Mouse (Mus musculus) CH12.LX (cell line): Measurements from ENCODE around the gene Tusc2.

Source experiments
- CTCF ChIP-seq, 2 experiments: IDR thresholded peaks in 1 of 2; conservative IDR thresholded peaks in 1 of 2; 2 replicates each; pipeline ENCODE4 v1.5.1; 2011 to 2012; ENCODE audit warnings: low read depth in 2 of 2, low read length in 2 of 2, improper control_type of control experiment in 1 of 2, inconsistent platforms in 1 of 2, mild to moderate bottlenecking in 1 of 2, moderate library complexity in 1 of 2
- ELF1 ChIP-seq: IDR thresholded peaks from 2 replicates; pipeline ENCODE4 v1.6.1; 2014; ENCODE audit warnings: low read depth, mild to moderate bottlenecking, inconsistent platforms, low read length, improper control_type of control experiment
- ETS1 ChIP-seq: conservative IDR thresholded peaks from 2 replicates; pipeline ENCODE4 v1.6.1; 2012; ENCODE audit warnings: low read depth, mild to moderate bottlenecking, inconsistent platforms, low read length, improper control_type of control experiment, moderate library complexity
- MAX ChIP-seq: IDR thresholded peaks from 2 replicates; pipeline ENCODE4 v1.6.1; 2011; ENCODE audit warnings: low read length, improper control_type of control experiment
- MYC ChIP-seq: IDR thresholded peaks from 2 replicates; pipeline ENCODE4 v1.6.1; 2011; ENCODE audit warnings: low read depth, mild to moderate bottlenecking, improper control_type of control experiment, low read length
- NRF1 ChIP-seq: IDR thresholded peaks from 2 replicates; pipeline ENCODE4 v1.6.1; 2014; ENCODE audit warnings: low read depth, mild to moderate bottlenecking, inconsistent platforms, low read length, improper control_type of control experiment, moderate library complexity
- PAX5 ChIP-seq: IDR thresholded peaks from 2 replicates; pipeline ENCODE4 v1.6.1; 2012; ENCODE audit warnings: low read length, inconsistent platforms, mixed read lengths
- POLR2A ChIP-seq: IDR thresholded peaks from 2 replicates; pipeline ENCODE4 v1.6.1; 2011; ENCODE audit warnings: low read depth, mild to moderate bottlenecking, improper control_type of control experiment, low read length
- POLR2AphosphoS2 ChIP-seq: IDR thresholded peaks from 2 replicates; pipeline ENCODE4 v1.6.1; 2011; ENCODE audit warnings: low read depth, low read length, improper control_type of control experiment
- RAD21 ChIP-seq: IDR thresholded peaks from 2 replicates; pipeline ENCODE4 v1.6.1; 2011; ENCODE audit warnings: low read depth, mild to moderate bottlenecking, low read length, improper control_type of control experiment, moderate library complexity
- RCOR1 ChIP-seq: conservative IDR thresholded peaks from 2 replicates; pipeline ENCODE4 v1.6.1; 2012; ENCODE audit warnings: low read depth, mild to moderate bottlenecking, inconsistent platforms, low read length, improper control_type of control experiment
- SIN3A ChIP-seq: IDR thresholded peaks from 2 replicates; pipeline ENCODE4 v1.6.1; 2012; ENCODE audit warnings: low read length, improper control_type of control experiment, inconsistent platforms
- USF1 ChIP-seq: IDR thresholded peaks from 2 replicates; pipeline ENCODE4 v1.6.1; 2014; ENCODE audit warnings: low read depth, mild to moderate bottlenecking, inconsistent platforms, low read length, improper control_type of control experiment
- ZNF384 ChIP-seq: IDR thresholded peaks from 2 replicates; pipeline ENCODE4 v1.6.1; 2012; ENCODE audit warnings: low read depth, low read length, improper control_type of control experiment, inconsistent platforms

GRCm38 (mm10) chr9:107521711-107522399, 41.2 kb upstream of the Tusc2 start:
- TF ChIP-seq ETS1 (no peak), USF1 (no peak), CTCF (conservative IDR thresholded peaks at IDR 0.05 in 1 of 2, IDR thresholded peaks at IDR 0.05 in 1 of 2; ENCODE audit: low read depth in 2 of 2, low read length in 2 of 2) (no peak), ELF1 (no peak), POLR2AphosphoS2 (no peak), POLR2A (no peak), MAX (no peak), MYC (no peak), PAX5 (no peak), RAD21 (no peak), NRF1 (no peak), SIN3A (no peak), RCOR1 (no peak), ZNF384 (no peak)
